26 mouse cellular contexts compared by ENCODE assay signal in the genomic region with DNA sequence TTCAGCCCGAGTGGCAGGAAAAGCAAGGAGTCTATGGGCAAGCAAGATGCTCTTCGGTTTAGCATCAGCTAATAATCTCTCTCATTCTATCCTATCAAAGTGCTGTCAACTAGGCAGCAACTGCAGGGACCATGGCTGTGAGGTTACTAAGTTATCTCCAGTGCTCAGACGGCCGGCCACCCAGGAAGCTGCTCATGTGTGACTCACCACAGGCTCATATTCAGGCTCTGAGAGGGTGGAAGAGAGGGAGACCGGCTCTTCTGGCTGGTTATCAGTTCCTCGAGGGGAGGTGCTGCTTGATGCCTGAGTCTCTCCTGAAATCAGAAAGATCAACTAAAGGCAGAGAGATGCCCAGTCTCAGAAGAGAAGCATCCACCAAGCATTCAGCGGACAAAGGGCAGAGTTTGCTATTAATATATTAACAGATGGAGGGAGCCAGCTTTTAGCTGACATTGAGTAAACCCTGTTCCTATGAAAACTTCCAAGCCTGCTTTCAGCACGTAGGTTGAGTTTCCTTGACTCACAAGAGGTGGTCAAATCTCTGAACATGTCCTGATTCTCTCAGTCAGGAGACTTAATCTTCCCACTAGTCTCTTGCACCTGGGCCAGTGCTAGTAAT. TPM values are rescaled to one million over a fixed set of nuclear protein-coding genes. Genes with fewer than 3 reads are reported as not detected.
DNase-seq lines count a peak whose midpoint lies in the region; TF ChIP-seq lines count a peak whose summit lies in the region.
"Had no signal": no experiment of that assay in that cellular context is flagged by ENCODE, and none has a peak within 500 bp of the region (broad histone marks: within the 10 kb centered on the region; RNA-seq: fewer than 3 reads in every experiment).

No protein-coding gene starts in this region.

- intact Hi-C loops in heart, postnatal 14 days (cut with DNase I): no loop called here

- TF ChIP-seq CTCF in layer of hippocampus, adult 2 months (conservative IDR thresholded peaks at IDR 0.05): no peak

- H3K4me3 ChIP-seq in layer of hippocampus, adult 2 months: no peak overlapping the region
- H3K4me3 ChIP-seq: embryonic facial prominence, embryonic 12.5 days; forebrain, embryonic 12.5 days; heart, embryonic 10.5 days; intestine, embryonic 15.5 days; liver, embryonic 13.5 days; neural tube, embryonic 12.5 days had no signal

- no peak overlapping the region for H3K27ac ChIP-seq in layer of hippocampus, adult 2 months
- H3K27ac ChIP-seq: embryonic facial prominence, embryonic 12.5 days; forebrain, embryonic 12.5 days; heart, embryonic 10.5 days; intestine, embryonic 15.5 days; liver, embryonic 13.5 days; neural tube, embryonic 12.5 days had no signal

- DNase-seq in kidney, adult 11 months: peak; percentile 36
- DNase-seq in kidney, postnatal 4 days: no peak
- DNase-seq in 3T3-L1 (ENCODE audit: low read depth, low spot score) (peak; percentile 66), MN1 (ENCODE audit: low spot score) (peak; percentile 16)
- DNase-seq in kidney, postnatal 14 days: peak; percentile 37
- DNase-seq in gastrocnemius, adult 18-20 months (ENCODE audit: low spot score): no peak
- no peak for DNase-seq in layer of hippocampus, adult 2 months (ENCODE audit: low spot score in 2 of 2)
- DNase-seq in heart, postnatal 14 days: no peak
- DNase-seq: B cell, adult 2 months; cerebellum, adult 2 months; cerebellum, postnatal 25 days; liver, embryonic 13.5 days; lung, embryonic 14.5 days; lung, postnatal 4 days; midbrain, embryonic 14.5 days; right cerebral cortex, postnatal 25 days; thymus, postnatal 25 days had no signal

RNA-seq across cellular contexts. Expression of a gene that starts 16.6 kb away (rescaled TPM):
- total RNA-seq in gastrocnemius, adult 18-20 months (2021): under 1 TPM; 0.16 to 0.26 TPM
- under 1 TPM; 0.23 to 0.27 TPM for total RNA-seq in layer of hippocampus, adult 2 months (2021)
- total RNA-seq in heart, postnatal 14 days (2021): under 1 TPM in 1 of 2 experiments, not detected in 1; 0.12 TPM
- total RNA-seq: CH12.LX; hematopoietic stem cell, adult 5-6 weeks; megakaryocyte-erythroid progenitor cell, adult 5-6 weeks had no signal

RNA-seq across cellular contexts. Expression of a gene that starts 32.7 kb away (rescaled TPM):
- not detected for total RNA-seq in gastrocnemius, adult 18-20 months (2021)
- total RNA-seq in layer of hippocampus, adult 2 months (2021): 1 to 10 TPM; 2.4 to 2.7 TPM
- total RNA-seq in heart, postnatal 14 days (2021): under 1 TPM in 1 of 2 experiments, not detected in 1; 0.45 TPM
- total RNA-seq: gastrocnemius, postnatal 4 days; hematopoietic stem cell, adult 5-6 weeks; megakaryocyte-erythroid progenitor cell, adult 5-6 weeks had no signal

Comparison
In these comparisons a context has a peak if more than half of its experiments do, and no peak if none do; other contexts are left out.
1. DNase-seq: peak in kidney, adult 11 months (single experiment), 3T3-L1 (single experiment), MN1 (single experiment) and kidney, postnatal 14 days (single experiment); none in kidney, postnatal 4 days (0 of 2), gastrocnemius, adult 18-20 months (single experiment), layer of hippocampus, adult 2 months (0 of 2) and heart, postnatal 14 days (0 of 2).